Mouse (Mus musculus): ENCODE measurements around the gene Pcdh11x.
"Not testable (repeated sequence)": the region's sequence is repeated elsewhere in the genome, so short reads cannot be mapped to it uniquely, and the experiment has no call there.

DNA sequence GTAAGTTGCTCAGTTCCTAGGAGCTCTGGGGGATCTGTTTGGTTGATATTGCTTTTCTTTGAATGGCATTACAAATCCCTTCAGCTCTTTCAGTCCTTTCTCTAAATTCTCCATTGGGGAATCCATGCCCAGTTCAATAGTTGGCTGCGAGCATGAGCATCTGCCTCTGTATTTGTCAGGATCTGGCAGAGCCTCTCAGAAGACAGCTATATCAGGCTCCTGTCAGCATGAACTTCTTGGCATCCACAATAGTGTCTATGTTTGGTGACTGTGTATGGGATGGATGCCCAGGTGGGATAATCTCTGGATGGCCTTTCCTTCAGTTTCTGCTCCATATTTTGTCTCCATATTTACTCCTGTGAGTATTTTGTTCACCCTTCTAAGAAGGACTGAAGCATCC, 380.2 kb downstream of the Pcdh11x start:
- TF ChIP-seq POLR2A (IDR thresholded peaks at IDR 0.05; ENCODE audit: extremely low read depth, insufficient read depth, low read length); CTCF (IDR thresholded peaks at IDR 0.05; ENCODE audit: low read depth, low read length): not testable (repeated sequence)
